Mouse (Mus musculus) E14TG2a.4 (cell line): ENCODE measurements around the gene Abcc8.
A peak's percentile ranks its signal among the peaks of the same experiment; 100 is the strongest.

Experiments
- H3K27me3 ChIP-seq: 2 replicates; pipeline ENCODE4 v1.6.1; 2014; ENCODE audit warnings: low read length, control low read depth; ENCODE audit not compliant: insufficient read depth
- H3K36me3 ChIP-seq: 2 replicates; pipeline ENCODE4 v1.6.1; 2014; ENCODE audit warnings: low read length, control low read depth; ENCODE audit not compliant: insufficient read depth
- H3K4me1 ChIP-seq: replicated peaks from 2 replicates; pipeline ENCODE4 v1.6.1; 2014; ENCODE audit warnings: low read depth, low read length, control low read depth
- H3K4me3 ChIP-seq: replicated peaks from 2 replicates; pipeline ENCODE4 v1.5.1; 2014; ENCODE audit warnings: mild to moderate bottlenecking, low read length
- H3K9me3 ChIP-seq: 2 replicates; pipeline ENCODE4 v1.6.1; 2014; ENCODE audit warnings: low read length, control low read depth
- CTCF ChIP-seq: conservative IDR thresholded peaks from 2 replicates; pipeline ENCODE4 v1.5.1; 2014; ENCODE audit warnings: low read length
- NANOG ChIP-seq: IDR thresholded peaks from 2 replicates; pipeline ENCODE4 v1.6.1; 2014; ENCODE audit warnings: borderline replicate concordance, low read length, mixed read lengths
- POU5F1 ChIP-seq: IDR thresholded peaks from 2 replicates; pipeline ENCODE4 v1.6.1; 2014; ENCODE audit warnings: low read length, borderline replicate concordance

Abcc8 gene

DNA sequence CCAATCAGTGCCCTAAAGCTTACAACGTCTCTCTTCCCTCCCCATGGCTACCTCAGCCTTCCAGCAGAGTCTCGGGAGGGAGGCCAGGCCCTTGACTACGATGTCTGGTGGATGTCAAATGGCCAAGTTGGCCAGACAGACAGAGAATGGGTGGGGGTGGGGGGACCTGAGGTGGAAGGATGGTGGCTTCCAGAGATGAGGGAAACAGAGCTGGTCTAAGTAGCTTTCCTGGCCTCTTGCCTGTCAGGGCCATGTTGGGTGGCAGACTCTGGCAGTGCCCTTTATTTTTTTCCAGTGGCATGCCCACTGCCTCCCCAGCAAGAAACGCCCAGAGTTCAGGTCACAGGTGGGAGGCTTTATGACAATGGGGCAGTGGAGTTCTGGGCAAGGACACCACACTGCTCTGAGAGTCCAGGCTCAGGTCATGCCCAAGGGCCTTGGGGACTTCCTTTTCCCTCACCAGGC, 82.5 kb downstream of the Abcc8 start:
- Histone ChIP-seq H3K9me3 (peaks cover 4% of the 10 kb centered on the region; the same call in 1 of the 2 replicates), H3K4me3 (no peak overlapping the region), H3K36me3 (no peaks in the 10 kb centered on the region), H3K27me3 (peaks cover 36% of the 10 kb centered on the region), H3K4me1 (peaks cover 31% of the 10 kb centered on the region)
- no peak for TF ChIP-seq CTCF
- TF ChIP-seq POU5F1, result no peak
- TF ChIP-seq NANOG, result no peak

- Histone ChIP-seq H3K4me3 (no peak overlapping the region), H3K36me3 (no peaks in the 10 kb centered on the region), H3K9me3 (no peaks in the 10 kb centered on the region), H3K27me3 (peaks cover 36% of the 10 kb centered on the region), H3K4me1 (peaks cover 26% of the 10 kb centered on the region)
- TF ChIP-seq CTCF (peak; percentile 84), POU5F1 (no peak)
Measured at GRCm38 (mm10) chr7:46096136-46096535, 83.7 kb downstream of the Abcc8 start.

DNA sequence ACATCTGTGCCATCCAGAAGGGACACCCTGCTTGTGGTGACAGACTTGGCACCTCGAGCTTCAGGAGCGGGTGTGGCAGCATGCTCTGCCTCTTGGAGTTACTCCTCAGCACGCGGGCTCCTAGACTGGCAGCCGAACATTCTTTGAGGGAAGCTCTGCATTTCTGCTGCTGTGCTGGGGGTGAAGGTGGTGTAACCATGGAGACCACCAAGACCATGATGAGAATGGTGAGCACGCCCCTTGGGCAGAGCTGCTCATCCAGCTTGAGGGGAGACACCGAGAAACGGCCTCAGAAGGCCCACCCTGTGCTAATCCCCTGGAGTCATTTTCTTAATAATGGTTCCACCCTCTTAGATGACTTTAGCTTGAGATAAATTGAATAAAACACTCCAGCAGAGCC, 87.0 kb downstream of the Abcc8 start:
- Histone ChIP-seq H3K27me3 (peaks cover 11% of the 10 kb centered on the region), H3K36me3 (no peaks in the 10 kb centered on the region), H3K9me3 (no peaks in the 10 kb centered on the region), H3K4me3 (no peak overlapping the region), H3K4me1 (peaks cover 5% of the 10 kb centered on the region; the same call in 1 of the 2 replicates)
- TF ChIP-seq NANOG, result no peak
- no peak for TF ChIP-seq CTCF
- TF ChIP-seq POU5F1, result no peak

DNA sequence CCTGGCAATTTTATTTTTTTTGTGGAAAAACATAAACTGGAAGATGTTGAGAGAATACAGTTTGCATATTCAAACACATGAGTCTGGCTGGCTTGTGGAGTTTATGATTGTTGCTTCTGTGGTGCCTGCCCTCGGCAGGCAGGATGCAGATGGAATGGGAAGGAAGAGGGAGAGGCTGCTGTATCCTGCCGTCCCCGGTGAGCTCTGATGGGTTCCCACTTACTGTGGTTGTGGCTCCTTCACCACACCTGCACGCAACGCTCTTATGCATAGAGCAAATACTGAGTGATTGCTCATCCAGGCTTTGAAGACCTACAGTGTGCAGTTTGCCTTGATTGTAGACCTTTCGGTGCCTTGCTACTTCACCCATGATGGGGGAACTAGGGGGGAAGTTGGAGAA, 91.6 kb downstream of the Abcc8 start:
- H3K27me3 ChIP-seq, result peaks cover 2% of the 10 kb centered on the region; the same call in 1 of the 2 replicates
- H3K4me3 ChIP-seq, result no peak overlapping the region
- H3K9me3 ChIP-seq, result no peaks in the 10 kb centered on the region
- TF ChIP-seq POU5F1 (no peak), NANOG (no peak), CTCF (no peak)
- H3K36me3 ChIP-seq, result peaks cover 12% of the 10 kb centered on the region
- H3K4me1 ChIP-seq, result peaks cover 24% of the 10 kb centered on the region

- Histone ChIP-seq H3K4me1 (peaks cover 22% of the 10 kb centered on the region), H3K36me3 (peaks cover 30% of the 10 kb centered on the region), H3K4me3 (no peak overlapping the region), H3K27me3 (no peaks in the 10 kb centered on the region; the same call in 1 of the 2 replicates), H3K9me3 (no peaks in the 10 kb centered on the region)
- TF ChIP-seq POU5F1, result no peak
- no peak for TF ChIP-seq NANOG
- TF ChIP-seq CTCF, result no peak
Measured at GRCm38 (mm10) chr7:46086378-46086777, 93.5 kb downstream of the Abcc8 start.

DNA sequence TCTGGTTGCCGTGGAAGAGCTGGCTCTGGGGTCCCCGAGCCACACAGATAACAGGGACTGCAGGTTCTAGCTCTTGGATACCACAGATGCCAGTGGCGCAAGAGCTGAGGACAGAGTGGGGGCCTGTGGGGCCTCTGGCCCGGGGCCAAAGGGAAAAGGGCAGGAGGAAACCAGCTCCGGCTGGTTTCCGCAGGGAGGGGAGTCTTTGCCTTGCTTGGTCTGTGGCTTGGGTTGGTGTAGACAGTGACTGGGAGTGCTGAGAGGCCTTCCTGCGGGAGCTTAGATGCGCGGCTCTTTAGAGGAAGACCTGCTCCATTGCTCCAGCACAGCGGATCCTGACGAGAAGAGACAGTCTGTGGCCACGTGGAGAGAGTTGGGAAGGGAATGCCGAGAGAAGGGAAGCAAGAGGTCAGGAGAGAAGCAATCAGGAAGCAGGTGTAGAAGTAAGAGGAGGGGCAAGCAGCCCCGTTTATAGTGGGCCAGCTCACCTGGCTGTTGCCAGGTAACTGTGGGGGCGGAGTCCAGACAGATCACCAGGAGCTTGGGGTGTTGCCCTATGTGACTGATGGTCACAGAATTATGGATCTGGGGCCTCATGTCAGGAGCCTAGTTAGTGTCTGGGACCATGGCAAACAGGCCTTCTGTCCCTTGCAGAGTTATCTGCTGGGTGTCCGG, 94.9 kb downstream of the Abcc8 start:
- H3K4me3 ChIP-seq, result peak overlapping the region; percentile 43
- H3K36me3 ChIP-seq, result peaks cover 44% of the 10 kb centered on the region
- TF ChIP-seq CTCF (no peak), NANOG (no peak), POU5F1 (no peak)
- H3K4me1 ChIP-seq, result peaks cover 22% of the 10 kb centered on the region
- no peaks in the 10 kb centered on the region for H3K27me3 ChIP-seq
- no peaks in the 10 kb centered on the region for H3K9me3 ChIP-seq

GRCm38 (mm10) chr7:46084024-46084423, 95.8 kb downstream of the Abcc8 start:
- Histone ChIP-seq H3K36me3 (peaks cover 54% of the 10 kb centered on the region), H3K4me3 (no peak overlapping the region), H3K27me3 (no peaks in the 10 kb centered on the region), H3K9me3 (no peaks in the 10 kb centered on the region), H3K4me1 (peaks cover 22% of the 10 kb centered on the region)
- TF ChIP-seq POU5F1, result no peak
- no peak for TF ChIP-seq NANOG
- TF ChIP-seq CTCF, result no peak

DNA sequence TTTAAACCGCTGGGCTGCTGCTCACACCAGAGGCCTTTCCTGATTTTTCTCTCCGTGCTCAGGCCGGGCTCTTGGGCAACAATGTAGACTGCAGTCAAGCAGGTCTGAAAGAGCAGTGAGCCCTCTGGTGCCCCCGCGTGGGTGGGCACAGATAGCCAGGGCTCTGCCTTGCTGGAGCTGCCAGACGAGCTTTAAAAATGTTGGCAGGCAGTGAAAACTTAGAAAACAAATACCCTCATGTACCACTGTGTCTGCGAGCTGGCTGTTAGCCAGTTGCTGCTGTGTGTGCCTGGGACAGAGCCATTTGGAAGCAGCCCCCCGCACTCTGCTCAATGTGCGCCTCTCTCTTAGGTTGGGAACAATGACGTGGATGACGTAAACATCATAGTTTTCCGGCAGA, 102.2 kb downstream of the Abcc8 start:
- no peak overlapping the region for H3K4me3 ChIP-seq
- no peaks in the 10 kb centered on the region for H3K9me3 ChIP-seq
- no peaks in the 10 kb centered on the region for H3K4me1 ChIP-seq
- no peaks in the 10 kb centered on the region for H3K27me3 ChIP-seq
- H3K36me3 ChIP-seq, result peaks cover 91% of the 10 kb centered on the region
- TF ChIP-seq CTCF (no peak), NANOG (no peak), POU5F1 (no peak)

GRCm38 (mm10) chr7:46076844-46077243, 103.0 kb downstream of the Abcc8 start:
- Histone ChIP-seq H3K4me1 (no peaks in the 10 kb centered on the region), H3K4me3 (no peak overlapping the region), H3K36me3 (peaks cover 91% of the 10 kb centered on the region), H3K9me3 (no peaks in the 10 kb centered on the region), H3K27me3 (no peaks in the 10 kb centered on the region)
- TF ChIP-seq CTCF (no peak), NANOG (no peak), POU5F1 (no peak)
